Mouse (Mus musculus): ENCODE data around the gene Mpl. TPM values are rescaled to one million over a fixed set of nuclear protein-coding genes. Genes with fewer than 3 reads are reported as not detected.
A peak's percentile ranks its signal among the peaks of the same experiment; 100 is the strongest.

Gene Mpl
- polyA plus RNA-seq, 1 experiment from 2014 or later = 1.4 TPM

GRCm38 (mm10) chr4:118416329-118416728, 41.0 kb downstream of the Mpl start:
- no peak overlapping the region for H3K27ac ChIP-seq (ENCODE audit: low read depth, low read length)
- DNase-seq (ENCODE audit: low spot score, missing footprints) (peak; percentile 54), ATAC-seq (ENCODE audit: low FRiP score) (no peak)
- H3K9me3 ChIP-seq (ENCODE audit: control insufficient read depth, low read length) = no peaks in the 10 kb centered on the region
- H3K27me3 ChIP-seq (ENCODE audit: control insufficient read depth, insufficient read depth, low read length) = no peaks in the 10 kb centered on the region
- 92% methylated on average over 5 of the region's 5 CpGs for WGBS
- no peaks in the 10 kb centered on the region for H3K4me1 ChIP-seq (ENCODE audit: control insufficient read depth, insufficient read depth, low read length)
- H3K9ac ChIP-seq (ENCODE audit: low read length) = no peak overlapping the region
- no peak overlapping the region for H3K4me3 ChIP-seq (ENCODE audit: low read depth, low read length)
- peaks cover 21% of the 10 kb centered on the region for H3K36me3 ChIP-seq (ENCODE audit: control insufficient read depth, insufficient read depth, low read length)
- H3K4me2 ChIP-seq = no peak overlapping the region

DNA sequence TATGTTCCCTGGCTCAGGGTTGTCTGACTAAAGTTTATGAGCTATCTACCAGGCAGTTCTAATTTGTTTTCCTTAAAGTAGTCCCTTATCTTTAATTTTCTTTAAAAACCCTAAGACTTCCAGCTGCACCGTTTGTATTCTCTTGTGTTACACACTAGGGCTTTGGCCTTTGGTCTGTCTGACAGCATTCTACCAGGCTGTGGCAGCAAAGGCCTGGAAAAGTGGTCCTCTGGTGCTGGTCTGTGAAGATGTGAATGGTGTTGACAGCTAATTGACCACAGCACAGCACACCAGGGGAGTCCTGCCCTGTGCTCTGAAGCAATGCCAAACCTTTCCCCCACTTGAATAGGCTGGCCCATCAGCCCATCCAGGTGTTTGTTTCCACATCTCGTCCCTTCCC, 41.5 kb downstream of the Mpl start:
- Histone ChIP-seq H3K4me2 (no peak overlapping the region), H3K9ac (ENCODE audit: low read length) (no peak overlapping the region), H3K27ac (ENCODE audit: low read depth, low read length) (no peak overlapping the region), H3K4me3 (ENCODE audit: low read depth, low read length) (no peak overlapping the region), H3K27me3 (ENCODE audit: control insufficient read depth, insufficient read depth, low read length) (no peaks in the 10 kb centered on the region), H3K9me3 (ENCODE audit: control insufficient read depth, low read length) (no peaks in the 10 kb centered on the region), H3K36me3 (ENCODE audit: control insufficient read depth, insufficient read depth, low read length) (peaks cover 21% of the 10 kb centered on the region), H3K4me1 (ENCODE audit: control insufficient read depth, insufficient read depth, low read length) (no peaks in the 10 kb centered on the region)
- ATAC-seq (ENCODE audit: low FRiP score) (no peak), DNase-seq (ENCODE audit: low spot score, missing footprints) (peak; percentile 51)
- 83% methylated on average over 2 of the region's 2 CpGs for WGBS

DNA sequence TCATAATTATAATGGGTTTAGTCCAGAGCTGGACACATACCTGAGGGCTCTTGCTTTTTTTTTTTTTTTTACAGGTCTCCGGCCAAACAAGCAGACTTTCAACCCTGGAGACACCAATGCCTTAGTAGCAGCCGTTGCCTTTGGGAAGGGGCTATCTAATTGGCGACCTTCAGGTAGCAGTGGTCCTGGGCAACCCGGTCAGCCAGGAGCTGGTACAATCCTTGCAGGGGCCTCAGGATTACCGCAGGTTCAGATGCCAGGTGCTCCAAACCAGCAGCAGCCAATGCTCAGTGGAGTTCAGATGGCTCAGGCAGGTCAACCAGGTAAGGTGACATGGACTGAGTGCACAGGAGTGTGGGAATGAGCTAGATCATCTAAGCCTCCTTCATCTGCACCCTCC, 43.8 kb downstream of the Mpl start:
- peaks cover 9% of the 10 kb centered on the region for H3K4me1 ChIP-seq (ENCODE audit: control insufficient read depth, insufficient read depth, low read length)
- ATAC-seq (ENCODE audit: low FRiP score) (no peak), DNase-seq (ENCODE audit: low spot score, missing footprints) (peak; percentile 69)
- H3K27me3 ChIP-seq (ENCODE audit: control insufficient read depth, insufficient read depth, low read length) = no peaks in the 10 kb centered on the region
- H3K36me3 ChIP-seq (ENCODE audit: control insufficient read depth, insufficient read depth, low read length) = peaks cover 21% of the 10 kb centered on the region
- H3K9ac ChIP-seq (ENCODE audit: low read length) = no peak overlapping the region
- WGBS = 87% methylated on average over 5 of the region's 5 CpGs
- H3K27ac ChIP-seq (ENCODE audit: low read depth, low read length) = no peak overlapping the region
- H3K9me3 ChIP-seq (ENCODE audit: control insufficient read depth, low read length) = no peaks in the 10 kb centered on the region
- H3K4me2 ChIP-seq = no peak overlapping the region
- H3K4me3 ChIP-seq (ENCODE audit: low read depth, low read length) = no peak overlapping the region

GRCm38 (mm10) chr4:118410871-118411270, 46.4 kb downstream of the Mpl start:
- DNase-seq (ENCODE audit: low spot score, missing footprints) (peak; percentile 45), ATAC-seq (ENCODE audit: low FRiP score) (no peak)
- H3K4me3 ChIP-seq (ENCODE audit: low read depth, low read length) = no peak overlapping the region
- H3K9me3 ChIP-seq (ENCODE audit: control insufficient read depth, low read length) = no peaks in the 10 kb centered on the region
- no peak overlapping the region for H3K9ac ChIP-seq (ENCODE audit: low read length)
- H3K27me3 ChIP-seq (ENCODE audit: control insufficient read depth, insufficient read depth, low read length) = no peaks in the 10 kb centered on the region
- H3K4me1 ChIP-seq (ENCODE audit: control insufficient read depth, insufficient read depth, low read length) = peaks cover 16% of the 10 kb centered on the region
- WGBS = 90% methylated on average over 5 of the region's 5 CpGs
- H3K36me3 ChIP-seq (ENCODE audit: control insufficient read depth, insufficient read depth, low read length) = peaks cover 13% of the 10 kb centered on the region
- H3K4me2 ChIP-seq = no peak overlapping the region
- no peak overlapping the region for H3K27ac ChIP-seq (ENCODE audit: low read depth, low read length)

DNA sequence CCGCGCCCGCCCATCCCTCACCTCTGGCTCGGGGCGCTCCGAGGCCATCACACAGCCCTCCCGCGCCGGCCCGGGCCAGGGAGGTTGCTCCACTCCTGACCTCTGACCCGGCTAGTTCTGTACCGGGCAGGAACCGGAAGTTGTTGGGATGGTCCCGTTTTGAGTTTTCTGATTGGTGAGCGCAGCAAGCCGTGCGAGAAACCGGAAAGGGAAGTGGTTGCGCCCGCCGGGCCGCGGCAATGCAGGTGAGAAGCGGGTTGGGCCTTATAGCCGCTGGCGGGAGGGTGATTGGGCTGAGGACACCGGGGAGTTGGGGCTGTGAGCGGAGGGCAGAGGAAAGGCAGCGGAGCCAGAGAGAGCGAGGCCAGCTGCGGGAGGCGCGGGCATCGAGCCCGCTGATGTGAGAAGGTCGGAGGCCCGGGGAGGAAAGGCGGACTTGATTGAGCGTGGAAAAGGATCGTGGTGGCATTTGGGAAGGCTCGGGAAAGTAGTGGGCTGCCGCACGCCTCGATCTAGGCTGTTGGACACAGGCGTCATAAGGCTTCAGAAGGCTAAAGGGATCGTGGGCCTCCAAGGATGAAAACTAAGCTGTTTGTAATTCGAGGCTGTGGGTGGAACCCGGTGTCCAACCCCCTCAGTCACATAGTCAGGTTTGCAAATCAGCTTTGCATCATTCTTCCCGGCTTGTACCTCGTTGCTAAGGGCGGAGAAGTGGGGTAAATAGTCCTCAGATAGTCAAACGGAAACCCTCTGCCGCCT, 48.0 kb downstream of the Mpl start, which contains the start of the genes Szt2 and Med8:
Gene Szt2, minus strand, starts transcription at position 132 of the 759 bp plus-strand sequence.
Gene Med8, plus strand, starts transcription at position 196 of the 759 bp plus-strand sequence.
- Histone ChIP-seq H3K27me3 (ENCODE audit: control insufficient read depth, insufficient read depth, low read length) (no peaks in the 10 kb centered on the region), H3K4me3 (ENCODE audit: low read depth, low read length) (peak within 1 kb of the TSS; percentile 88), H3K4me1 (ENCODE audit: control insufficient read depth, insufficient read depth, low read length) (peaks cover 16% of the 10 kb centered on the region), H3K9ac (ENCODE audit: low read length) (peak within 1 kb of the TSS; percentile 91), H3K36me3 (ENCODE audit: control insufficient read depth, insufficient read depth, low read length) (peaks cover 9% of the 10 kb centered on the region), H3K27ac (ENCODE audit: low read depth, low read length) (no peak within 1 kb of the TSS), H3K9me3 (ENCODE audit: control insufficient read depth, low read length) (no peaks in the 10 kb centered on the region), H3K4me2 (peak within 1 kb of the TSS; percentile 93)
- ATAC-seq (ENCODE audit: low FRiP score) = peak; percentile 97
- DNase-seq (ENCODE audit: low spot score, missing footprints) = peak; percentile 97
- WGBS = under 1% methylated on average over 53 of the region's 53 CpGs

DNA sequence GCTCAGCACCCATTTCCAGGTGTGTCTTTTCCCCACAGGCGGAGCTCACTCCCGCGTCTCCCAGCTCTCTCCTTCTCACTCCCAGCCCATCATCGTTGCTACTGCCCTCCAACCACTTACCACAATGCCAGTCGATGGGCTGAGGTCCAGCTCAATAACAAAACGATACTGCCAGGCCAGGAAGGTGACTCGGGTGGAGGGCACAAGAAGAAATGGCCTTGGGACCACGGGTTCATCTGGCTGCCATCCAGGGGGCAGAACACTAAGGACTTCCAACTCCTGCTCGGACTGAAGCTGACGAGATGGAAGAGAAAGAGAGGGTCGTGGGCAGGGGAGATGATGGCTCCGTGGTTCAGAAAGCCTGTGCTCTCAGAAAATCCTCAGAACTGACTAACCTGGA, 54.6 kb downstream of the Mpl start:
- no peak overlapping the region for H3K4me2 ChIP-seq
- no peak overlapping the region for H3K27ac ChIP-seq (ENCODE audit: low read depth, low read length)
- WGBS = 94% methylated on average over 12 of the region's 12 CpGs
- no peaks in the 10 kb centered on the region for H3K9me3 ChIP-seq (ENCODE audit: control insufficient read depth, low read length)
- H3K4me3 ChIP-seq (ENCODE audit: low read depth, low read length) = no peak overlapping the region
- H3K9ac ChIP-seq (ENCODE audit: low read length) = no peak overlapping the region
- no peak for DNase-seq (ENCODE audit: low spot score, missing footprints)
- ATAC-seq (ENCODE audit: low FRiP score) = no peak
- H3K4me1 ChIP-seq (ENCODE audit: control insufficient read depth, insufficient read depth, low read length) = no peaks in the 10 kb centered on the region
- no peaks in the 10 kb centered on the region for H3K27me3 ChIP-seq (ENCODE audit: control insufficient read depth, insufficient read depth, low read length)
- peaks cover 11% of the 10 kb centered on the region; the same call in 1 of the 2 replicates for H3K36me3 ChIP-seq (ENCODE audit: control insufficient read depth, insufficient read depth, low read length)

- Histone ChIP-seq H3K4me2 (no peak overlapping the region), H3K4me1 (ENCODE audit: control insufficient read depth, insufficient read depth, low read length) (no peaks in the 10 kb centered on the region), H3K9me3 (ENCODE audit: control insufficient read depth, low read length) (no peaks in the 10 kb centered on the region), H3K27ac (ENCODE audit: low read depth, low read length) (no peak overlapping the region), H3K4me3 (ENCODE audit: low read depth, low read length) (no peak overlapping the region), H3K36me3 (ENCODE audit: control insufficient read depth, insufficient read depth, low read length) (peaks cover 11% of the 10 kb centered on the region; the same call in 1 of the 2 replicates), H3K9ac (ENCODE audit: low read length) (no peak overlapping the region), H3K27me3 (ENCODE audit: control insufficient read depth, insufficient read depth, low read length) (no peaks in the 10 kb centered on the region)
- 92% methylated on average over 5 of the region's 5 CpGs for WGBS
- DNase-seq (ENCODE audit: low spot score, missing footprints) (peak; percentile 17), ATAC-seq (ENCODE audit: low FRiP score) (no peak)
Observed at GRCm38 (mm10) chr4:118401918-118402317, 55.4 kb downstream of the Mpl start.

- no peak for DNase-seq (ENCODE audit: low spot score, missing footprints)
- no peak overlapping the region for H3K4me2 ChIP-seq
- no peaks in the 10 kb centered on the region for H3K4me1 ChIP-seq (ENCODE audit: control insufficient read depth, insufficient read depth, low read length)
- 95% methylated on average over 3 of the region's 3 CpGs for WGBS
- peaks cover 11% of the 10 kb centered on the region; the same call in 1 of the 2 replicates for H3K36me3 ChIP-seq (ENCODE audit: control insufficient read depth, insufficient read depth, low read length)
- H3K27ac ChIP-seq (ENCODE audit: low read depth, low read length) = no peak overlapping the region
- ATAC-seq (ENCODE audit: low FRiP score) = no peak
- no peaks in the 10 kb centered on the region for H3K27me3 ChIP-seq (ENCODE audit: control insufficient read depth, insufficient read depth, low read length)
- H3K4me3 ChIP-seq (ENCODE audit: low read depth, low read length) = no peak overlapping the region
- no peaks in the 10 kb centered on the region for H3K9me3 ChIP-seq (ENCODE audit: control insufficient read depth, low read length)
- no peak overlapping the region for H3K9ac ChIP-seq (ENCODE audit: low read length)
Observed at GRCm38 (mm10) chr4:118401421-118401820, 55.9 kb downstream of the Mpl start.

DNA sequence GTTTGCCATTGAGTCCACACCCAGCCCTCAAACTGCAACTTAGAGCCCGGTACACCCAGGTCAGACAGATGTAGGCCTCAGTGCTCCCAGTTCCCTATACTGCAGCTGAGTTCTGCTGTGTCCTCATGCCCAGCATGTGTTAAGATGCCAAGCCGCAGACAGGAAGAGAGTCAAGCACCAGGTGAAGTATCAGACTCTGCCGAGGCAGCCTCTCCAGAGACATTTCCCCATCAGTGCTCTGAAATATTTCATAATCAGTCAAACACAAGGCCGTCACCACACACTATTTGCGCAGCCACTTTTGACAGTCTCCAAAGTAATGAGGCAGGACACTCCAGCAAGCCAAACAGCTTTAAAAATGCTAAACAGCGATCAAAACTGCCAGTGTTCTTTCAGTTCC, 58.9 kb downstream of the Mpl start:
- DNase-seq (ENCODE audit: low spot score, missing footprints) (no peak), ATAC-seq (ENCODE audit: low FRiP score) (no peak)
- no peak overlapping the region for H3K4me2 ChIP-seq
- WGBS = 96% methylated on average over 6 of the region's 6 CpGs
- H3K27ac ChIP-seq (ENCODE audit: low read depth, low read length) = no peak overlapping the region
- H3K27me3 ChIP-seq (ENCODE audit: control insufficient read depth, insufficient read depth, low read length) = no peaks in the 10 kb centered on the region
- H3K4me1 ChIP-seq (ENCODE audit: control insufficient read depth, insufficient read depth, low read length) = no peaks in the 10 kb centered on the region
- H3K9me3 ChIP-seq (ENCODE audit: control insufficient read depth, low read length) = no peaks in the 10 kb centered on the region
- no peak overlapping the region for H3K4me3 ChIP-seq (ENCODE audit: low read depth, low read length)
- peaks cover 11% of the 10 kb centered on the region; the same call in 1 of the 2 replicates for H3K36me3 ChIP-seq (ENCODE audit: control insufficient read depth, insufficient read depth, low read length)
- H3K9ac ChIP-seq (ENCODE audit: low read length) = no peak overlapping the region

Measured in midbrain, embryonic 11.5 days (tissue).